Mouse (Mus musculus) MEL (cell line): ENCODE results near the gene Ube3b.

Experiments
- CTCF ChIP-seq, 3 experiments: IDR thresholded peaks in 2 of 3; conservative IDR thresholded peaks in 1 of 3; 2 replicates each; pipeline ENCODE4 v1.5.1; 2011 to 2012; ENCODE audit warnings: low read length in 3 of 3, low read depth in 2 of 3, mild to moderate bottlenecking in 2 of 3, improper control_type of control experiment in 1 of 3, inconsistent platforms in 1 of 3, mixed read lengths in 1 of 3, moderate library complexity in 1 of 3; ENCODE audit not compliant: control insufficient read depth in 1 of 3, insufficient read depth in 1 of 3, poor library complexity in 1 of 3, severe bottlenecking in 1 of 3
- E2F4 ChIP-seq: IDR thresholded peaks from 2 replicates; pipeline ENCODE4 v1.6.1; 2011; ENCODE audit warnings: low read depth, low read length, improper control_type of control experiment, borderline replicate concordance
- KAT2A ChIP-seq: conservative IDR thresholded peaks from 2 replicates; pipeline ENCODE4 v1.6.1; 2012; ENCODE audit warnings: low read depth, low read length, improper control_type of control experiment, inconsistent platforms
- MYC ChIP-seq: IDR thresholded peaks from 2 replicates; pipeline ENCODE4 v1.6.1; 2011; ENCODE audit warnings: low read depth, mild to moderate bottlenecking, low read length, improper control_type of control experiment, moderate library complexity
- POLR2A ChIP-seq, 2 experiments: IDR thresholded peaks; 2 replicates each; pipeline ENCODE4 v1.6.1; 2011 to 2012; ENCODE audit warnings: low read length in 2 of 2, mild to moderate bottlenecking in 2 of 2, control low read depth in 1 of 2, improper control_type of control experiment in 1 of 2, low read depth in 1 of 2, moderate library complexity in 1 of 2; ENCODE audit not compliant: control insufficient read depth in 1 of 2, insufficient read depth in 1 of 2, poor library complexity in 1 of 2
- RCOR1 ChIP-seq: IDR thresholded peaks from 2 replicates; pipeline ENCODE4 v1.6.1; 2012; ENCODE audit warnings: low read depth, mild to moderate bottlenecking, inconsistent platforms, low read length, improper control_type of control experiment
- UBTF ChIP-seq: IDR thresholded peaks from 2 replicates; pipeline ENCODE4 v1.6.1; 2012; ENCODE audit warnings: low read depth, mild to moderate bottlenecking, inconsistent platforms, low read length, improper control_type of control experiment, moderate library complexity, borderline replicate concordance; ENCODE audit not compliant: insufficient read depth
- USF2 ChIP-seq, 2 experiments: IDR thresholded peaks; 2 replicates each; pipeline ENCODE4 v1.6.1; 2011 to 2012; ENCODE audit warnings: improper control_type of control experiment in 2 of 2, low read length in 2 of 2, borderline replicate concordance in 1 of 2, inconsistent platforms in 1 of 2, low read depth in 1 of 2, mild to moderate bottlenecking in 1 of 2; ENCODE audit not compliant: insufficient read depth in 1 of 2
- ZC3H11A ChIP-seq: IDR thresholded peaks from 2 replicates; pipeline ENCODE4 v1.6.1; 2012; ENCODE audit warnings: low read depth, mild to moderate bottlenecking, inconsistent platforms, low read length, improper control_type of control experiment
- ZKSCAN1 ChIP-seq: IDR thresholded peaks from 2 replicates; pipeline ENCODE4 v1.6.1; 2012; ENCODE audit warnings: low read depth, mild to moderate bottlenecking, inconsistent platforms, low read length, improper control_type of control experiment, moderate library complexity
- ZNF384 ChIP-seq: IDR thresholded peaks from 2 replicates; pipeline ENCODE4 v1.6.1; 2012; ENCODE audit warnings: low read depth, mild to moderate bottlenecking, inconsistent platforms, low read length, improper control_type of control experiment

- TF ChIP-seq ZNF384 (no peak), POLR2A (IDR thresholded peaks at IDR 0.05; ENCODE audit: control insufficient read depth in 1 of 2, insufficient read depth in 1 of 2, low read depth in 1 of 2, low read length in 2 of 2, poor library complexity in 1 of 2) (no peak), E2F4 (no peak), RCOR1 (no peak), ZC3H11A (no peak), UBTF (no peak), CTCF (IDR thresholded peaks at IDR 0.05 in 2 of 3, conservative IDR thresholded peaks at IDR 0.05 in 1 of 3; ENCODE audit: control insufficient read depth in 1 of 3, insufficient read depth in 1 of 3, low read depth in 2 of 3, low read length in 3 of 3, poor library complexity in 1 of 3, severe bottlenecking in 1 of 3) (no peak), MYC (no peak), KAT2A (no peak), ZKSCAN1 (no peak), USF2 (IDR thresholded peaks at IDR 0.05; ENCODE audit: borderline replicate concordance in 1 of 2, insufficient read depth in 1 of 2, low read depth in 1 of 2, low read length in 2 of 2) (no peak)
Measured at GRCm38 (mm10) chr5:114379763-114380162, 644 bp upstream of the Ube3b start.
